Mouse (Mus musculus): ENCODE data around the gene Scamp3. TPM values are rescaled to one million over a fixed set of nuclear protein-coding genes. Genes with fewer than 3 reads are reported as not detected.

Scamp3 gene
- polyA plus RNA-seq, 1 experiment from 2014 or later: 93.9 TPM

- no peak overlapping the region for H3K4me2 ChIP-seq (ENCODE audit: low read depth, low read length)
- 63% methylated on average over 2 of the region's 2 CpGs for WGBS
- peaks cover 15% of the 10 kb centered on the region; the same call in 1 of the 2 replicates for H3K27me3 ChIP-seq (ENCODE audit: control insufficient read depth, insufficient read depth, low read length)
- no peak overlapping the region for H3K4me3 ChIP-seq (ENCODE audit: low read length)
- no peak for ATAC-seq (replicated peaks; ENCODE audit: extremely low read depth, insufficient read depth, low FRiP score)
- peaks cover 26% of the 10 kb centered on the region for H3K4me1 ChIP-seq (ENCODE audit: control insufficient read depth, insufficient read depth, low read length)
- H3K9ac ChIP-seq (ENCODE audit: low read length): no peak overlapping the region
- H3K27ac ChIP-seq (ENCODE audit: low read length): no peak overlapping the region
- no peaks in the 10 kb centered on the region for H3K36me3 ChIP-seq (ENCODE audit: control insufficient read depth, insufficient read depth)
- no peaks in the 10 kb centered on the region for H3K9me3 ChIP-seq (replicated peaks; ENCODE audit: control insufficient read depth, low read length)
Observed at GRCm38 (mm10) chr3:89230561-89230960, 53.3 kb downstream of the Scamp3 start.

- no peak overlapping the region for H3K4me2 ChIP-seq (ENCODE audit: low read depth, low read length)
- H3K9ac ChIP-seq (ENCODE audit: low read length): no peak overlapping the region
- H3K36me3 ChIP-seq (ENCODE audit: control insufficient read depth, insufficient read depth): no peaks in the 10 kb centered on the region
- 39% methylated on average over 7 of the region's 7 CpGs for WGBS
- no peaks in the 10 kb centered on the region for H3K9me3 ChIP-seq (replicated peaks; ENCODE audit: control insufficient read depth, low read length)
- no peak for ATAC-seq (replicated peaks; ENCODE audit: extremely low read depth, insufficient read depth, low FRiP score)
- peaks cover 26% of the 10 kb centered on the region for H3K4me1 ChIP-seq (ENCODE audit: control insufficient read depth, insufficient read depth, low read length)
- H3K4me3 ChIP-seq (ENCODE audit: low read length): no peak overlapping the region
- H3K27me3 ChIP-seq (ENCODE audit: control insufficient read depth, insufficient read depth, low read length): peaks cover 7% of the 10 kb centered on the region; the same call in 1 of the 2 replicates
- no peak overlapping the region for H3K27ac ChIP-seq (ENCODE audit: low read length)
Observed at GRCm38 (mm10) chr3:89231345-89231744, 54.1 kb downstream of the Scamp3 start.

GRCm38 (mm10) chr3:89231772-89232275 is 54.6 kb downstream of the Scamp3 start:
- ATAC-seq (replicated peaks; ENCODE audit: extremely low read depth, insufficient read depth, low FRiP score): no peak
- Histone ChIP-seq H3K9ac (ENCODE audit: low read length) (no peak overlapping the region), H3K4me2 (ENCODE audit: low read depth, low read length) (no peak overlapping the region), H3K27ac (ENCODE audit: low read length) (no peak overlapping the region), H3K9me3 (replicated peaks; ENCODE audit: control insufficient read depth, low read length) (no peaks in the 10 kb centered on the region), H3K36me3 (ENCODE audit: control insufficient read depth, insufficient read depth) (no peaks in the 10 kb centered on the region), H3K4me3 (ENCODE audit: low read length) (no peak overlapping the region), H3K27me3 (ENCODE audit: control insufficient read depth, insufficient read depth, low read length) (0 out of 2 replicates have a peak, but pooled peaks cover 3% of the 10 kb centered on the region), H3K4me1 (ENCODE audit: control insufficient read depth, insufficient read depth, low read length) (peaks cover 24% of the 10 kb centered on the region)
- WGBS: 71% methylated on average over 16 of the region's 16 CpGs

MicroRNA genes within 50 kb of the gene (microRNA counts, 519-probe panel; counts per million panel counts)
- 1,193 counts per million, percentile 6 among the panel's probes with 10 or more counts for microRNA mmu-miR-92b

Small RNA genes within 50 kb of the gene (microRNA-seq; reads per million reads assigned to microRNA genes)
- gene Mir92b: 327 reads per million, percentile 68 among the genes with 10 or more reads in this experiment

Other genes with a start within 250 kb of the Scamp3 start
- gene Ash1l, start 226.9 kb upstream of the Scamp3 start, polyA plus RNA-seq (2015; fragmentation: Nextera tagmentation; extraction: Ambion mirVana): 14.5 and 15.6 TPM in 2 replicates
- gene Dap3, start 226.3 kb upstream of the Scamp3 start, polyA plus RNA-seq (2015; fragmentation: Nextera tagmentation; extraction: Ambion mirVana): 145 and 148 TPM in 2 replicates
- 8.1 and 10.2 TPM in 2 replicates for gene Rusc1, start 84.2 kb upstream of the Scamp3 start, polyA plus RNA-seq (2015; fragmentation: Nextera tagmentation; extraction: Ambion mirVana)
- not detected in 2 replicates for gene Gm43738, start 76.4 kb upstream of the Scamp3 start, polyA plus RNA-seq (2015; fragmentation: Nextera tagmentation; extraction: Ambion mirVana)
- 103 and 116 TPM in 2 replicates for gene Fdps, start 75.5 kb upstream of the Scamp3 start, polyA plus RNA-seq (2015; fragmentation: Nextera tagmentation; extraction: Ambion mirVana)
- 0.20 and 0.64 TPM in 2 replicates for gene Pklr, start 41.3 kb upstream of the Scamp3 start, polyA plus RNA-seq (2015; fragmentation: Nextera tagmentation; extraction: Ambion mirVana)
- 0.70 and 0.76 TPM in 2 replicates for gene Hcn3, start 17.3 kb upstream of the Scamp3 start, polyA plus RNA-seq (2015; fragmentation: Nextera tagmentation; extraction: Ambion mirVana)
- 15.9 and 17.9 TPM in 2 replicates for gene Clk2, start 12.7 kb upstream of the Scamp3 start, polyA plus RNA-seq (2015; fragmentation: Nextera tagmentation; extraction: Ambion mirVana)
- gene Fam189b, start 5.7 kb downstream of the Scamp3 start, polyA plus RNA-seq (2015; fragmentation: Nextera tagmentation; extraction: Ambion mirVana): 17.7 TPM in 2 replicates
- gene Gba, start 25.5 kb downstream of the Scamp3 start, polyA plus RNA-seq (2015; fragmentation: Nextera tagmentation; extraction: Ambion mirVana): 33.2 and 33.3 TPM in 2 replicates
- gene Thbs3, start 37.7 kb downstream of the Scamp3 start, polyA plus RNA-seq (2015; fragmentation: Nextera tagmentation; extraction: Ambion mirVana): 24.0 TPM in 2 replicates
- 120 and 127 TPM in 2 replicates for gene Mtx1, start 49.6 kb downstream of the Scamp3 start, polyA plus RNA-seq (2015; fragmentation: Nextera tagmentation; extraction: Ambion mirVana)
- gene Muc1, start 51.6 kb downstream of the Scamp3 start, polyA plus RNA-seq (2015; fragmentation: Nextera tagmentation; extraction: Ambion mirVana): 3.3 and 11.3 TPM in 2 replicates
- 202 and 234 TPM in 2 replicates for gene Krtcap2, start 68.5 kb downstream of the Scamp3 start, polyA plus RNA-seq (2015; fragmentation: Nextera tagmentation; extraction: Ambion mirVana)
- 1.1 and 1.3 TPM in 2 replicates for gene Trim46, start 68.8 kb downstream of the Scamp3 start, polyA plus RNA-seq (2015; fragmentation: Nextera tagmentation; extraction: Ambion mirVana)
- gene Dpm3, start 81.9 kb downstream of the Scamp3 start, polyA plus RNA-seq (2015; fragmentation: Nextera tagmentation; extraction: Ambion mirVana): 65.3 and 79.6 TPM in 2 replicates
- gene Slc50a1, start 93.1 kb downstream of the Scamp3 start, polyA plus RNA-seq (2015; fragmentation: Nextera tagmentation; extraction: Ambion mirVana): 44.8 and 51.1 TPM in 2 replicates
- gene Efna1, start 103.7 kb downstream of the Scamp3 start, polyA plus RNA-seq (2015; fragmentation: Nextera tagmentation; extraction: Ambion mirVana): 34.4 and 45.5 TPM in 2 replicates
- gene Efna3, start 145.5 kb downstream of the Scamp3 start, polyA plus RNA-seq (2015; fragmentation: Nextera tagmentation; extraction: Ambion mirVana): 0.89 and 1.1 TPM in 2 replicates
- gene Efna4, start 160.6 kb downstream of the Scamp3 start, polyA plus RNA-seq (2015; fragmentation: Nextera tagmentation; extraction: Ambion mirVana): 5.2 and 7.3 TPM in 2 replicates
- gene Adam15, start 172.5 kb downstream of the Scamp3 start, polyA plus RNA-seq (2015; fragmentation: Nextera tagmentation; extraction: Ambion mirVana): 61.5 and 73.6 TPM in 2 replicates
- gene Dcst2, start 184.5 kb downstream of the Scamp3 start, polyA plus RNA-seq (2015; fragmentation: Nextera tagmentation; extraction: Ambion mirVana): not detected in 2 replicates
- gene Dcst1, start 187.8 kb downstream of the Scamp3 start, polyA plus RNA-seq (2015; fragmentation: Nextera tagmentation; extraction: Ambion mirVana): 0.06 and 0.21 TPM in 2 replicates
- 1.7 and 2.6 TPM in 2 replicates for gene Zbtb7b, start 217.3 kb downstream of the Scamp3 start, polyA plus RNA-seq (2015; fragmentation: Nextera tagmentation; extraction: Ambion mirVana)
- 1.7 TPM in 1 of 2 replicates, not detected in the other for gene Lenep, start 225.3 kb downstream of the Scamp3 start, polyA plus RNA-seq (2015; fragmentation: Nextera tagmentation; extraction: Ambion mirVana)
- gene Flad1, start 234.4 kb downstream of the Scamp3 start, polyA plus RNA-seq (2015; fragmentation: Nextera tagmentation; extraction: Ambion mirVana): 38.8 and 41.0 TPM in 2 replicates
- gene Cks1b, start 240.9 kb downstream of the Scamp3 start, polyA plus RNA-seq (2015; fragmentation: Nextera tagmentation; extraction: Ambion mirVana): 288 and 304 TPM in 2 replicates
- gene Shc1, start 241.0 kb downstream of the Scamp3 start, polyA plus RNA-seq (2015; fragmentation: Nextera tagmentation; extraction: Ambion mirVana): 67.7 and 72.3 TPM in 2 replicates